Mouse (Mus musculus) heart, embryonic 11.5 days (tissue): ENCODE measurements at regions not wholly inside any gene's neighbourhood (a gene's known extent, or its start where the extent isn't known, plus 50 kb on each side); places are given as distances from the start of the nearest gene placed in this dataset.

Source experiments
- ATAC-seq: fragments of 200-750 bp; cut with Nextera tagmentation; replicated peaks from 2 replicates; pipeline ENCODE4 v1.8.0; 2017; ENCODE audit warnings: moderate library complexity; ENCODE audit not compliant: insufficient number of reproducible peaks, low FRiP score, low TSS enrichment
- H3K27ac ChIP-seq: fragments of 300-500 bp; sonication (generic); 2 replicates; pipeline ENCODE4 v1.5.1; 2014; ENCODE audit warnings: mild to moderate bottlenecking, low read depth, low read length
- H3K27me3 ChIP-seq: fragments of 300-500 bp; sonication (generic); 2 replicates; pipeline ENCODE4 v1.6.1; 2014; ENCODE audit warnings: mild to moderate bottlenecking, low read length, mixed read lengths; ENCODE audit not compliant: control insufficient read depth, insufficient read depth
- H3K36me3 ChIP-seq: fragments of 300-500 bp; sonication (generic); 2 replicates; pipeline ENCODE4 v1.6.1; 2014; ENCODE audit warnings: mild to moderate bottlenecking, low read length, moderate library complexity, mixed read lengths; ENCODE audit not compliant: control insufficient read depth, insufficient read depth
- H3K4me1 ChIP-seq: fragments of 300-500 bp; sonication (generic); 2 replicates; pipeline ENCODE4 v1.6.1; 2014; ENCODE audit warnings: low read length; ENCODE audit not compliant: control insufficient read depth, insufficient read depth
- H3K4me2 ChIP-seq: fragments of 300-500 bp; sonication (generic); 2 replicates; pipeline ENCODE4 v1.6.1; 2014; ENCODE audit warnings: mild to moderate bottlenecking, moderate library complexity
- H3K4me3 ChIP-seq: fragments of 300-500 bp; sonication (generic); 2 replicates; pipeline ENCODE4 v1.5.1; 2014; ENCODE audit warnings: low read depth, low read length
- H3K9ac ChIP-seq: fragments of 300-500 bp; sonication (generic); 2 replicates; pipeline ENCODE4 v1.6.1; 2014; ENCODE audit warnings: mild to moderate bottlenecking, low read depth, low read length, moderate library complexity
- H3K9me3 ChIP-seq: fragments of 300-500 bp; sonication (generic); replicated peaks from 2 replicates; pipeline ENCODE4 v1.6.1; 2016; ENCODE audit warnings: low read length; ENCODE audit not compliant: control insufficient read depth
- WGBS: fragments of 180-500 bp; shearing (Covaris S2); extraction: QIAGEN DNeasy Blood & Tissue Kit; methylation state at CpG from one replicate; pipeline ENCODE4 v1.1.7; 2014; ENCODE audit not compliant: insufficient replicate concordance; 5-methylcytosine and 5-hydroxymethylcytosine counted together

DNA sequence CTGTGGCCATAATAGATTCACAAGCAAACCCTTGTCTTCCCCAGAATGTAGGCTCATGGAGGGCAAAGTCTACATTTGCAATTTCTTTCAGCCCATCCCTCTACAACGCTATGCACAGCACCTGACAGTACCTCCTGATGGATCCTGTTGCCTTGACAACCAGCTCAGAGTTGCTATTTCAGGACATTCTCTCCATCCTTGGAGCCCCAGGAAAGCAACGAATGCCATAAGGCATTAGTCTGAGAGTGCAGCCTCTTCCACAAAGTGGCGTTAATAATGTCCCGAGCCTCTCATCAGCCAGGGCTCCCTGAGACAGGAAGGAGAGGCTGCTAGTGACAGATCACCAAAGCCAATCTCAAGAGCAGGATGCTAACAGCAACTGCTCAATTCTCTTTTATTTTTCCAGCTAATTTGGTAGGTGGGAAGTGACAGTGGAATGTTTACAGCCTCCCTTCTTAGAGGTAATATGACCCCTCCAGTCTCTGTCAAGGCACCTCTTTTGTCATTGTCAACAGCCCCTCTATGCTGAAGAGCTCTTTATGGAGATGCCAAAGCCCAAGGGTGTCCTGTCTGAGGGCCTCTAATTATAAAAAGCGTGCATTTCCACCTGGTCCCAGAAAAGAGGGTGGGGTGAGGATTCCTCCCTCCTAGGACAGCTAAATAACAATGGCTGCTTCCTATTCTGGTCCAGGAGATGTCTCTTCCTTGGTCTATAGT lies 174.2 kb upstream of the Castor2 start:
- Histone ChIP-seq H3K27ac (no peak overlapping the region), H3K36me3 (no peaks in the 10 kb centered on the region), H3K9me3 (no peaks in the 10 kb centered on the region; the same call in 1 of the 2 replicates), H3K27me3 (no peaks in the 10 kb centered on the region), H3K4me1 (no peaks in the 10 kb centered on the region), H3K4me3 (no peak overlapping the region), H3K9ac (no peak overlapping the region), H3K4me2 (no peak overlapping the region)
- no peak for ATAC-seq
- WGBS = 32% methylated on average over 5 of the region's 5 CpGs

- Histone ChIP-seq H3K9ac (no peak overlapping the region), H3K27ac (no peak overlapping the region), H3K4me1 (no peaks in the 10 kb centered on the region), H3K27me3 (no peaks in the 10 kb centered on the region), H3K4me2 (no peak overlapping the region), H3K4me3 (no peak overlapping the region), H3K9me3 (no peaks in the 10 kb centered on the region), H3K36me3 (no peaks in the 10 kb centered on the region)
- 72% methylated on average over 1 of the region's 1 CpGs for WGBS
- ATAC-seq = no peak
Observed at GRCm38 (mm10) chr5:133922181-133922580, 177.3 kb upstream of the Castor2 start.

DNA sequence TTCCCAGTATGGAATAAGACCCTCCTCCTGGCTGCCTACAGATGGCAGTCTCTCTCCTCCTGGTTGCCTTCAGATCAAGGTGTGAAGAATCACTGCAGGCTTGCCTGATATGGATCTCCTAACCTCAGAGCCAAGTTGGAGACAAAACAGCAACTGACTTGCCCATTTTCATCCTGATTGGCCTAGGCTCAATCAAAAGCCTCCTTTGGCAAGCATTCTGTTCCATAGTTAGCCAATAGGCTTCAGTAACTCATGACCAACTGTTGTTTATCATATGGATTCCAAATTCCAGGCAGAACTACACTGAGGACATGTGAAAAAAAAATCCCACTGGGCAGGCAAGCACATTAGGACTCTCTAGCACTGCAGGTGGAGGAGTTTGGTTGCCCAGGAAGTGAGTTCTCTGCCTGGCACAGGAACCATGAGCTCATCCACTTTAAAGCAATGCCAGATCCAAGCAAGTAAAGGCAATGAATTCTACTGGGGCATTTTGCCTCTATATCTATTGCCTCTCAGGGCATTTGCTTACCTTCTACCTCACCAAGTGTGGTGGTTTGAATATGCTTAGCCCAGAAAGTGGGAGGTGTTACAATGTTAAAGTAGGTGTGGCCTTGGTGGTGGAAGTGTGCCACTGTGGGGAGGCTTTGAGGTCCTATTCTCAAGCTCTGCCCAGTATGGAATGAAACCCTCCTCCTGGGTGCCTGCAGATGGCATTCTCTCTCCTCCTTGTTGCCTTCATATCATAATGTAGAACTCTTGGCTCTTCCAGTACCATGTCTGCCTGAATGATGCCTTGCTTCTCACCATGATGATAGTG lies 183.6 kb upstream of the Castor2 start:
- H3K9me3 ChIP-seq = no peaks in the 10 kb centered on the region
- H3K4me1 ChIP-seq = no peaks in the 10 kb centered on the region
- no peak overlapping the region for H3K4me2 ChIP-seq
- no peak overlapping the region for H3K9ac ChIP-seq
- H3K27ac ChIP-seq = no peak overlapping the region
- no peaks in the 10 kb centered on the region for H3K27me3 ChIP-seq
- no peak for ATAC-seq
- H3K36me3 ChIP-seq = no peaks in the 10 kb centered on the region
- no peak overlapping the region for H3K4me3 ChIP-seq

DNA sequence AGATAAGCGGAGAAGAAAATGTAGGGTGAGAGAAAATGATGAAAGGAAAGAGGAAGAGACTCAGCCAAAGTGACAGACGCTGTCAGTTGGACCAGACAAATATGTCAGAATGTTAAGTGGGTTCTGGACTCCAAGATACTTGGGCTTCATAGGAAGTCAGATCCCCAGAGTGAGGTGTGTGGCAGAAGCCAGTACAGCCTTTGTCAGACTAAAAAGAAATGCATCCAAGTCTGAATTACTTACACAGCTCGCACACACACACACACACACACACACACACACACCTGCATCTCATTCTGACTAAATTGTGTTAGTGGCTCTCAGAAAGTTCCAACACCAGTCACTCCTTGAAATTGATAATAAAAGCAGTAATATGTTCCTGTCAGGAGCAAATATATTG lies 192.1 kb upstream of the Castor2 start:
- Histone ChIP-seq H3K9ac (no peak overlapping the region), H3K36me3 (no peaks in the 10 kb centered on the region), H3K4me1 (no peaks in the 10 kb centered on the region), H3K27ac (no peak overlapping the region), H3K27me3 (no peaks in the 10 kb centered on the region), H3K4me3 (no peak overlapping the region), H3K9me3 (0 out of 2 replicates have a peak, but pooled peaks cover 2% of the 10 kb centered on the region), H3K4me2 (no peak overlapping the region)
- no peak for ATAC-seq
- 75% methylated on average over 3 of the region's 3 CpGs for WGBS

GRCm38 (mm10) chr5:133898025-133898598 lies 201.4 kb upstream of the Castor2 start:
- WGBS = 64% methylated on average over 4 of the region's 4 CpGs
- Histone ChIP-seq H3K4me2 (no peak overlapping the region), H3K27ac (no peak overlapping the region), H3K9ac (no peak overlapping the region), H3K4me3 (no peak overlapping the region), H3K9me3 (no peaks in the 10 kb centered on the region), H3K4me1 (no peaks in the 10 kb centered on the region), H3K27me3 (no peaks in the 10 kb centered on the region), H3K36me3 (no peaks in the 10 kb centered on the region)
- ATAC-seq = no peak

GRCm38 (mm10) chr5:133890728-133891127 lies 208.8 kb upstream of the Castor2 start:
- no peaks in the 10 kb centered on the region for H3K9me3 ChIP-seq
- 76% methylated on average over 3 of the region's 3 CpGs for WGBS
- no peak overlapping the region for H3K4me2 ChIP-seq
- H3K4me3 ChIP-seq = no peak overlapping the region
- H3K9ac ChIP-seq = no peak overlapping the region
- no peak for ATAC-seq
- H3K27me3 ChIP-seq = no peaks in the 10 kb centered on the region
- no peaks in the 10 kb centered on the region for H3K36me3 ChIP-seq
- H3K4me1 ChIP-seq = no peaks in the 10 kb centered on the region
- no peak overlapping the region for H3K27ac ChIP-seq

DNA sequence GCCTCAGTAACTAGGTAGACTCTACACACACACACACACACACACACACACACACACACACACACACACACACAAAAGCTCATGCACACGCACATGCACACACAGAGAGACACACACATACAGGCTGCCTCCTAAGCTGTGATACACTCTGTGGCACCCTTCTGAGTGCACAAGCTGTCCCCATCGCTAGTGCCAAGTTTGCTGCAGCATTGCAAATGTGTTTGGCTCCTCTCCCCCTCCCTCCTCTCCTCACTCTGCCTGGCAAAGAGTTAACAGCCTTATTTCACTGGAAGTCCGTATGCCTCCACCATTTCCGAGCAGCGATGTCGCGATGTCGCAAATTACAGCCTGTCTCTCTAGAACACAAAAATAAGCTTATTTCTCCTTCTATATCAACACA lies 209.7 kb upstream of the Castor2 start:
- ATAC-seq = no peak

DNA sequence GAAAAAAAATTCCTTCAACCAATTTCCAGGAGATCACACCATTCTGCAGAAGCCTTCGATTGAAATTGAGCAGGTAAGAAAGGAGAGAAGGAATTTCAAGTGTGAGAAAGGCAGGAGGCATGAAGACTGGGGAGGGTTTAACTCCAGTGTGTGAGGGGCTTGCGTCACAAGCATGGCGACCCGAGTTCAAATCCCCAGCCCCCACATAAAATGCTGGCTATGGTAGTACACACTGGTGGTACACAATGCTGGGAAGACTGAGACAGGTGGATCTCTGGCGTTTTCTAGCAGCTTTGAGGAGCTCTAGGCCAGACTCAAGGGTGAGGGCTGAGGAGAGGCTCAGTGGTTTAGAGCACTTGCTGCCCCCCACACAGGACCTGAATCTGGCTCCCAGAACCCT lies 214.0 kb upstream of the Castor2 start:
- Histone ChIP-seq H3K36me3 (no peaks in the 10 kb centered on the region), H3K4me3 (no peak overlapping the region), H3K27ac (no peak overlapping the region), H3K9me3 (no peaks in the 10 kb centered on the region), H3K27me3 (no peaks in the 10 kb centered on the region), H3K4me2 (no peak overlapping the region), H3K9ac (no peak overlapping the region), H3K4me1 (0 out of 2 replicates have a peak, but pooled peaks cover 3% of the 10 kb centered on the region)
- ATAC-seq = no peak
- WGBS = 74% methylated on average over 5 of the region's 5 CpGs

More for the DNA sequence above, 209.7 kb upstream of the Castor2 start:
- no peak overlapping the region for H3K27ac ChIP-seq
- no peaks in the 10 kb centered on the region for H3K27me3 ChIP-seq
- no peak overlapping the region for H3K4me2 ChIP-seq
- no peaks in the 10 kb centered on the region for H3K36me3 ChIP-seq
- H3K4me3 ChIP-seq = no peak overlapping the region
- no peaks in the 10 kb centered on the region for H3K9me3 ChIP-seq
- no peaks in the 10 kb centered on the region for H3K4me1 ChIP-seq
- WGBS = 78% methylated on average over 8 of the region's 8 CpGs
- H3K9ac ChIP-seq = no peak overlapping the region
